Mouse (Mus musculus) brain, embryonic 14.5 days (tissue): ENCODE measurements around the gene Lrrc8c.

Experiments used
- CTCF ChIP-seq: fragments of 200-500 bp; IDR thresholded peaks from 2 replicates; pipeline ENCODE4 v1.5.1; 2012; ENCODE audit warnings: inconsistent platforms, mild to moderate bottlenecking, moderate library complexity, borderline replicate concordance; ENCODE audit not compliant: insufficient read depth, insufficient read length; ENCODE audit errors: extremely low read depth
- POLR2A ChIP-seq: fragments of 200-500 bp; IDR thresholded peaks from 2 replicates; pipeline ENCODE4 v1.6.1; 2012; ENCODE audit warnings: mild to moderate bottlenecking, inconsistent platforms, borderline replicate concordance; ENCODE audit not compliant: poor library complexity, insufficient read depth, insufficient read length, severe bottlenecking; ENCODE audit errors: extremely low read depth

DNA sequence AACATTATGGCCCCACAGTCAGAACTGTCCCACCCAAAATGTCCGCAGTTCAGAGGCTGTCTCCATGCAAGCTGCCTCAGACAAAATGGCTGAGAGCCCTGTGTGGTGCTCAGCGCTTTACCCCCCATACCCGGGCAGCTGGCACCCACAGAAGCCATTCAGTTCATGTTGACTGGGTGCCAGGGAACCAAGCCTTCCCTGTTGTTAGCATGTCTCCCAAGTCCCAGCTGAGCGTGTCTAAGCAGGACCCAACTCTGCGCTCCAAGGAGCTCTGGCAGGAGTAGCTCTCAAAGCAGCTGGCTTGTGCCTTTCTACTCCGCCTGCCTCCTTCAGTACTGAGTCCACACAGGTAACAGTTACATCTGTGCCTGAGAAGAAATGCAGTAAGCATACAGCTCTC lies 34.9 kb upstream of the Lrrc8c start:
- no peak for TF ChIP-seq CTCF
- no peak for TF ChIP-seq POLR2A
